Mouse (Mus musculus): Measurements from ENCODE around the gene Rilpl1. TPM values are rescaled to one million over a fixed set of nuclear protein-coding genes. Genes with fewer than 3 reads are reported as not detected.

Gene Rilpl1
- 1.5 and 1.8 TPM in 2 replicates for polyA plus RNA-seq (2012; rRNA removed)

- Histone ChIP-seq H3K36me3 (ENCODE audit: control insufficient read depth, insufficient read depth, low read length) (no peaks in the 10 kb centered on the region), H3K4me3 (ENCODE audit: control insufficient read depth, low read depth, low read length) (peak within 1 kb of the TSS; percentile 83), H3K27ac (ENCODE audit: control insufficient read depth, insufficient read depth, low read depth, low read length) (peak within 1 kb of the TSS; percentile 51), H3K4me1 (ENCODE audit: control insufficient read depth, insufficient read depth, low read length) (peaks cover 5% of the 10 kb centered on the region), H3K27me3 (ENCODE audit: control insufficient read depth, insufficient read depth, low read length) (no peaks in the 10 kb centered on the region)
- TF ChIP-seq CTCF (IDR thresholded peaks at IDR 0.05; ENCODE audit: control insufficient read depth, insufficient read depth, insufficient replicate concordance, low read depth, low read length): no peak
- no peak for TF ChIP-seq POLR2A (IDR thresholded peaks at IDR 0.05; ENCODE audit: control insufficient read depth, low read depth, low read length)
These were observed at the start of gene Rilpl1 for GRCm38 (mm10) chr5:124530655-124531582. Rilpl1 (minus strand) TSS chr5:124531391.

- Histone ChIP-seq H3K27me3 (ENCODE audit: control insufficient read depth, insufficient read depth, low read length) (no peaks in the 10 kb centered on the region), H3K27ac (ENCODE audit: control insufficient read depth, insufficient read depth, low read depth, low read length) (no peak within 1 kb of the TSS), H3K36me3 (ENCODE audit: control insufficient read depth, insufficient read depth, low read length) (no peaks in the 10 kb centered on the region; the same call in none of the 2 replicates), H3K4me1 (ENCODE audit: control insufficient read depth, insufficient read depth, low read length) (no peaks in the 10 kb centered on the region; the same call in 1 of the 2 replicates), H3K4me3 (ENCODE audit: control insufficient read depth, low read depth, low read length) (peak within 1 kb of the TSS; percentile 91)
- no peak for TF ChIP-seq CTCF (IDR thresholded peaks at IDR 0.05; ENCODE audit: control insufficient read depth, insufficient read depth, insufficient replicate concordance, low read depth, low read length)
- TF ChIP-seq POLR2A (IDR thresholded peaks at IDR 0.05; ENCODE audit: control insufficient read depth, low read depth, low read length): peak; percentile 88
These were observed 47.6 kb upstream of the Rilpl1 start, which contains the start of the genes Eif2b1 and Gtf2h3 for GRCm38 (mm10) chr5:124578633-124579317. Eif2b1 (minus strand) TSS chr5:124579131. Gtf2h3 (plus strand) TSS chr5:124579140.

GRCm38 (mm10) chr5:124575467-124575866 is 44.3 kb upstream of the Rilpl1 start:
- Histone ChIP-seq H3K4me1 (ENCODE audit: control insufficient read depth, insufficient read depth, low read length) (no peaks in the 10 kb centered on the region; the same call in 1 of the 2 replicates), H3K27me3 (ENCODE audit: control insufficient read depth, insufficient read depth, low read length) (no peaks in the 10 kb centered on the region), H3K36me3 (ENCODE audit: control insufficient read depth, insufficient read depth, low read length) (peaks cover 3% of the 10 kb centered on the region), H3K4me3 (ENCODE audit: control insufficient read depth, low read depth, low read length) (no peak overlapping the region), H3K27ac (ENCODE audit: control insufficient read depth, insufficient read depth, low read depth, low read length) (no peak overlapping the region)
- TF ChIP-seq CTCF (IDR thresholded peaks at IDR 0.05; ENCODE audit: control insufficient read depth, insufficient read depth, insufficient replicate concordance, low read depth, low read length): no peak
- no peak for TF ChIP-seq POLR2A (IDR thresholded peaks at IDR 0.05; ENCODE audit: control insufficient read depth, low read depth, low read length)

- H3K27ac ChIP-seq (ENCODE audit: control insufficient read depth, insufficient read depth, low read depth, low read length): no peak overlapping the region
- H3K27me3 ChIP-seq (ENCODE audit: control insufficient read depth, insufficient read depth, low read length): no peaks in the 10 kb centered on the region
- H3K36me3 ChIP-seq (ENCODE audit: control insufficient read depth, insufficient read depth, low read length): peaks cover 3% of the 10 kb centered on the region
- H3K4me3 ChIP-seq (ENCODE audit: control insufficient read depth, low read depth, low read length): no peak overlapping the region
- H3K4me1 ChIP-seq (ENCODE audit: control insufficient read depth, insufficient read depth, low read length): no peaks in the 10 kb centered on the region
- TF ChIP-seq CTCF (IDR thresholded peaks at IDR 0.05; ENCODE audit: control insufficient read depth, insufficient read depth, insufficient replicate concordance, low read depth, low read length): no peak
- no peak for TF ChIP-seq POLR2A (IDR thresholded peaks at IDR 0.05; ENCODE audit: control insufficient read depth, low read depth, low read length)
These were observed 39.9 kb upstream of the Rilpl1 start for GRCm38 (mm10) chr5:124571068-124571467.

- Histone ChIP-seq H3K27ac (ENCODE audit: control insufficient read depth, insufficient read depth, low read depth, low read length) (no peak overlapping the region), H3K36me3 (ENCODE audit: control insufficient read depth, insufficient read depth, low read length) (peaks cover 3% of the 10 kb centered on the region), H3K4me3 (ENCODE audit: control insufficient read depth, low read depth, low read length) (no peak overlapping the region), H3K4me1 (ENCODE audit: control insufficient read depth, insufficient read depth, low read length) (no peaks in the 10 kb centered on the region; the same call in 1 of the 2 replicates), H3K27me3 (ENCODE audit: control insufficient read depth, insufficient read depth, low read length) (no peaks in the 10 kb centered on the region)
- no peak for TF ChIP-seq POLR2A (IDR thresholded peaks at IDR 0.05; ENCODE audit: control insufficient read depth, low read depth, low read length)
- TF ChIP-seq CTCF (IDR thresholded peaks at IDR 0.05; ENCODE audit: control insufficient read depth, insufficient read depth, insufficient replicate concordance, low read depth, low read length): no peak
These were observed 24.0 kb upstream of the Rilpl1 start for GRCm38 (mm10) chr5:124555145-124555544.

- Histone ChIP-seq H3K4me1 (ENCODE audit: control insufficient read depth, insufficient read depth, low read length) (no peaks in the 10 kb centered on the region; the same call in 1 of the 2 replicates), H3K27me3 (ENCODE audit: control insufficient read depth, insufficient read depth, low read length) (no peaks in the 10 kb centered on the region), H3K4me3 (ENCODE audit: control insufficient read depth, low read depth, low read length) (no peak overlapping the region), H3K27ac (ENCODE audit: control insufficient read depth, insufficient read depth, low read depth, low read length) (no peak overlapping the region), H3K36me3 (ENCODE audit: control insufficient read depth, insufficient read depth, low read length) (peaks cover 3% of the 10 kb centered on the region)
- TF ChIP-seq CTCF (IDR thresholded peaks at IDR 0.05; ENCODE audit: control insufficient read depth, insufficient read depth, insufficient replicate concordance, low read depth, low read length) (no peak), POLR2A (IDR thresholded peaks at IDR 0.05; ENCODE audit: control insufficient read depth, low read depth, low read length) (no peak)
These were observed 22.4 kb upstream of the Rilpl1 start for GRCm38 (mm10) chr5:124553607-124554006.

Measured in testis, adult 2 months (tissue).